Mouse (Mus musculus): ENCODE measurements around the gene Add2.

- TF ChIP-seq POLR2A (IDR thresholded peaks at IDR 0.05; ENCODE audit: insufficient read depth, low read length), result no peak
- TF ChIP-seq CTCF (IDR thresholded peaks at IDR 0.05; ENCODE audit: low read depth, low read length), result no peak
- TF ChIP-seq EP300 (IDR thresholded peaks at IDR 0.05; ENCODE audit: insufficient read depth, low read depth, low read length), result no peak
Observed at GRCm38 (mm10) chr6:86053099-86053498, 24.6 kb downstream of the Add2 start.

All from ES-Bruce4 (cell line).